Mouse (Mus musculus): ENCODE data around the gene Itgal. TPM values are rescaled to one million over a fixed set of nuclear protein-coding genes. Genes with fewer than 3 reads are reported as not detected.
"Not testable (repeated sequence)": the region's sequence is repeated elsewhere in the genome, so short reads cannot be mapped to it uniquely, and the experiment has no call there.

Itgal gene
- total and polyA plus RNA-seq, 2 experiments, result 4.3 to 6.8 TPM

- 0 out of 2 replicates have a peak, but pooled peaks have one; percentile 28 for TF ChIP-seq POLR2A (IDR thresholded peaks at IDR 0.05; ENCODE audit: extremely low read depth, insufficient read depth, low read length)
- TF ChIP-seq CTCF (IDR thresholded peaks at IDR 0.05; ENCODE audit: low read depth, low read length), result peak; percentile 63
- not testable (repeated sequence) for H3K79me2 ChIP-seq (ENCODE audit: control insufficient read depth, insufficient read depth, low read length); H3K4me1 ChIP-seq (ENCODE audit: control insufficient read depth, insufficient read depth, low read length); H3K27me3 ChIP-seq (ENCODE audit: control insufficient read depth, insufficient read depth, low read length); H3K36me3 ChIP-seq (ENCODE audit: control insufficient read depth, insufficient read depth, low read length)
- WGBS, result under 1% methylated on average over 49 of the region's 49 CpGs
- DNase-seq (ENCODE audit: extremely low read depth, low read depth, low spot score), result peak; percentile 92
- Histone ChIP-seq H3K27ac (replicated peaks; ENCODE audit: insufficient read depth, low read depth, low read length) (peak within 1 kb of the TSS; percentile 89), H3K4me3 (ENCODE audit: insufficient read depth, low read depth, low read length) (peak within 1 kb of the TSS; percentile 99), H3K9ac (ENCODE audit: low read depth, low read length) (peak within 1 kb of the TSS; percentile 97)
These were observed 79.5 kb downstream of the Itgal start, which contains the start of gene Zfp747 for GRCm38 (mm10) chr7:127375271-127376245. Gene Zfp747 (minus strand): TSS chr7:127376050.

GRCm38 (mm10) chr7:127378310-127378921 lies 82.4 kb downstream of the Itgal start:
- Histone ChIP-seq H3K79me2 (ENCODE audit: control insufficient read depth, insufficient read depth, low read length) (no peaks in the 10 kb centered on the region), H3K27ac (replicated peaks; ENCODE audit: insufficient read depth, low read depth, low read length) (no peak overlapping the region), H3K36me3 (ENCODE audit: control insufficient read depth, insufficient read depth, low read length) (no peaks in the 10 kb centered on the region), H3K4me3 (ENCODE audit: insufficient read depth, low read depth, low read length) (no peak overlapping the region), H3K4me1 (ENCODE audit: control insufficient read depth, insufficient read depth, low read length) (peaks cover 2% of the 10 kb centered on the region; the same call in 1 of the 2 replicates), H3K9ac (ENCODE audit: low read depth, low read length) (no peak overlapping the region), H3K27me3 (ENCODE audit: control insufficient read depth, insufficient read depth, low read length) (no peaks in the 10 kb centered on the region)
- WGBS, result 22% methylated on average over 6 of the region's 6 CpGs
- no peak for TF ChIP-seq POLR2A (IDR thresholded peaks at IDR 0.05; ENCODE audit: extremely low read depth, insufficient read depth, low read length)
- peak; percentile 70 for DNase-seq (ENCODE audit: extremely low read depth, low read depth, low spot score)

Other genes starting within 250 kb of the Itgal start
- 11.2 and 47.8 TPM in 2 replicates for gene Zg16, start 208.9 kb upstream of the Itgal start, total RNA-seq (2014; rRNA removed)
- 1.2 and 2.3 TPM in 2 replicates for gene Zg16, start 208.9 kb upstream of the Itgal start, polyA plus RNA-seq (2012; rRNA removed)
- gene AI467606, start 204.9 kb upstream of the Itgal start, total RNA-seq (2014; rRNA removed), result 0.28 and 0.34 TPM in 2 replicates
- gene AI467606, start 204.9 kb upstream of the Itgal start, polyA plus RNA-seq (2012; rRNA removed), result 1.2 and 1.3 TPM in 2 replicates
- 116 and 129 TPM in 2 replicates for gene Qprt, start 174.0 kb upstream of the Itgal start, total RNA-seq (2014; rRNA removed)
- 196 and 210 TPM in 2 replicates for gene Qprt, start 174.0 kb upstream of the Itgal start, polyA plus RNA-seq (2012; rRNA removed)
- gene Spn, start 158.4 kb upstream of the Itgal start, total RNA-seq (2014; rRNA removed), result 0.27 and 0.28 TPM in 2 replicates
- 0.54 and 0.88 TPM in 2 replicates for gene Spn, start 158.4 kb upstream of the Itgal start, polyA plus RNA-seq (2012; rRNA removed)
- 12.4 and 12.6 TPM in 2 replicates for gene Cd2bp2, start 100.2 kb upstream of the Itgal start, total RNA-seq (2014; rRNA removed)
- 10.1 and 11.8 TPM in 2 replicates for gene Cd2bp2, start 100.2 kb upstream of the Itgal start, polyA plus RNA-seq (2012; rRNA removed)
- 5.3 and 7.0 TPM in 2 replicates for gene Tbc1d10b, start 87.8 kb upstream of the Itgal start, total RNA-seq (2014; rRNA removed)
- 7.3 and 9.5 TPM in 2 replicates for gene Tbc1d10b, start 87.8 kb upstream of the Itgal start, polyA plus RNA-seq (2012; rRNA removed)
- 1.5 and 8.6 TPM in 2 replicates for gene Mylpf, start 87.4 kb upstream of the Itgal start, total RNA-seq (2014; rRNA removed)
- 0.71 and 0.93 TPM in 2 replicates for gene Mylpf, start 87.4 kb upstream of the Itgal start, polyA plus RNA-seq (2012; rRNA removed)
- gene Zfp553, start 63.2 kb upstream of the Itgal start, total RNA-seq (2014; rRNA removed), result 2.3 and 2.9 TPM in 2 replicates
- gene Zfp553, start 63.2 kb upstream of the Itgal start, polyA plus RNA-seq (2012; rRNA removed), result 3.5 and 4.5 TPM in 2 replicates
- 1.4 and 1.5 TPM in 2 replicates for gene Sept1, start 63.1 kb upstream of the Itgal start, total RNA-seq (2014; rRNA removed)
- gene Sept1, start 63.1 kb upstream of the Itgal start, polyA plus RNA-seq (2012; rRNA removed), result 3.5 and 4.0 TPM in 2 replicates
- 19.6 and 30.1 TPM in 2 replicates for gene Zfp771, start 52.0 kb upstream of the Itgal start, total RNA-seq (2014; rRNA removed)
- gene Zfp771, start 52.0 kb upstream of the Itgal start, polyA plus RNA-seq (2012; rRNA removed), result 52.8 and 57.7 TPM in 2 replicates
- gene Dctpp1, start 35.6 kb upstream of the Itgal start, total RNA-seq (2014; rRNA removed), result 61.5 and 70.2 TPM in 2 replicates
- gene Dctpp1, start 35.6 kb upstream of the Itgal start, polyA plus RNA-seq (2012; rRNA removed), result 70.7 and 73.4 TPM in 2 replicates
- 939 and 948 TPM in 2 replicates for gene Sephs2, start 22.2 kb upstream of the Itgal start, total RNA-seq (2014; rRNA removed)
- 388 and 524 TPM in 2 replicates for gene Sephs2, start 22.2 kb upstream of the Itgal start, polyA plus RNA-seq (2012; rRNA removed)
- gene Zfp768, start 49.3 kb downstream of the Itgal start, total RNA-seq (2014; rRNA removed), result 7.7 and 9.5 TPM in 2 replicates
- gene Zfp768, start 49.3 kb downstream of the Itgal start, polyA plus RNA-seq (2012; rRNA removed), result 21.2 and 28.0 TPM in 2 replicates
- 3.6 and 3.7 TPM in 2 replicates for gene Zfp747, start 79.8 kb downstream of the Itgal start, total RNA-seq (2014; rRNA removed)
- gene Zfp747, start 79.8 kb downstream of the Itgal start, polyA plus RNA-seq (2012; rRNA removed), result 3.0 and 4.0 TPM in 2 replicates
- 2.0 and 2.3 TPM in 2 replicates for gene 9130019O22Rik, start 90.9 kb downstream of the Itgal start, total RNA-seq (2014; rRNA removed)
- 1.6 and 2.0 TPM in 2 replicates for gene 9130019O22Rik, start 90.9 kb downstream of the Itgal start, polyA plus RNA-seq (2012; rRNA removed)
- 4.9 and 5.8 TPM in 2 replicates for gene E430018J23Rik, start 97.4 kb downstream of the Itgal start, total RNA-seq (2014; rRNA removed)
- 5.4 and 7.7 TPM in 2 replicates for gene E430018J23Rik, start 97.4 kb downstream of the Itgal start, polyA plus RNA-seq (2012; rRNA removed)
- gene Zfp764, start 110.6 kb downstream of the Itgal start, total RNA-seq (2014; rRNA removed), result 1.8 and 2.5 TPM in 2 replicates
- 1.3 and 1.8 TPM in 2 replicates for gene Zfp764, start 110.6 kb downstream of the Itgal start, polyA plus RNA-seq (2012; rRNA removed)
- gene Zfp688, start 125.8 kb downstream of the Itgal start, total RNA-seq (2014; rRNA removed), result 2.9 and 3.0 TPM in 2 replicates
- gene Zfp688, start 125.8 kb downstream of the Itgal start, polyA plus RNA-seq (2012; rRNA removed), result 8.5 and 9.4 TPM in 2 replicates
- gene Zfp689, start 152.9 kb downstream of the Itgal start, total RNA-seq (2014; rRNA removed), result 0.47 and 0.74 TPM in 2 replicates
- gene Zfp689, start 152.9 kb downstream of the Itgal start, polyA plus RNA-seq (2012; rRNA removed), result 0.92 and 1.9 TPM in 2 replicates
- 8.3 and 9.5 TPM in 2 replicates for gene Prr14, start 163.4 kb downstream of the Itgal start, total RNA-seq (2014; rRNA removed)
- 41.5 and 44.6 TPM in 2 replicates for gene Prr14, start 163.4 kb downstream of the Itgal start, polyA plus RNA-seq (2012; rRNA removed)
- 3.6 and 6.4 TPM in 2 replicates for gene Fbrs, start 182.9 kb downstream of the Itgal start, total RNA-seq (2014; rRNA removed)
- 9.5 and 11.8 TPM in 2 replicates for gene Fbrs, start 182.9 kb downstream of the Itgal start, polyA plus RNA-seq (2012; rRNA removed)
- 10.9 and 13.8 TPM in 2 replicates for gene Srcap, start 215.7 kb downstream of the Itgal start, total RNA-seq (2014; rRNA removed)
- gene Srcap, start 215.7 kb downstream of the Itgal start, polyA plus RNA-seq (2012; rRNA removed), result 8.9 and 9.6 TPM in 2 replicates
- 4.6 and 7.7 TPM in 2 replicates for gene Gm42715, start 223.3 kb downstream of the Itgal start, total RNA-seq (2014; rRNA removed)
- 5.9 and 7.5 TPM in 2 replicates for gene Gm42715, start 223.3 kb downstream of the Itgal start, polyA plus RNA-seq (2012; rRNA removed)